Mouse (Mus musculus): Measurements from ENCODE around the gene Tmem104. TPM values are rescaled to one million over a fixed set of nuclear protein-coding genes. Genes with fewer than 3 reads are reported as not detected.

Tmem104 gene
- polyA plus RNA-seq, 1 experiment from 2014 or later: 5.1 TPM

DNA sequence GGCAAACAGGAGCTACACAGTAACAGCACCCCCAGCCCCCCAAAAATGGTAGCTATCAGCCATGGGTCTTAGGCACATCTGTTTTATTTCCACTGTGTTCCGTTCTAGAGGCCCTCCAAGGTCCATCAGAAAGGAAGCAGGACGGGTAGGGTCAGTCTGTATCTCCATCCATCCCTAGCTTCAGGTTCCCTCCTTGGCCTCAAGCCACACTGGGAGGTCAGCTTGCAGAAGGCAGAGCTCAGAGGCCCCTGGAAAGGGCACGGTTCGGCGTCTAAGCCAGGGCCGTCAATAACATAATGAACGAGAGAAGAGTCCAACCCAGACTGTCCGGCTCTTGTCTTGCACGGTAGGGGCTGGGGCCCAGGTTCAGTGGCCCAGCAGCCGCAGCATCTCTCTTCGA, 80.7 kb downstream of the Tmem104 start:
- Histone ChIP-seq H3K27me3 (peaks cover 61% of the 10 kb centered on the region), H3K4me3 (replicated peaks) (no peak overlapping the region), H3K27ac (no peak overlapping the region), H3K36me3 (peaks cover 25% of the 10 kb centered on the region), H3K9ac (no peak overlapping the region), H3K4me2 (no peak overlapping the region), H3K4me1 (replicated peaks) (peaks cover 26% of the 10 kb centered on the region), H3K9me3 (replicated peaks) (no peaks in the 10 kb centered on the region)
- ATAC-seq (ENCODE audit: low read depth): no peak
- no peak for DNase-seq
- WGBS (ENCODE audit: insufficient replicate concordance): 74% methylated on average over 11 of the region's 11 CpGs

DNA sequence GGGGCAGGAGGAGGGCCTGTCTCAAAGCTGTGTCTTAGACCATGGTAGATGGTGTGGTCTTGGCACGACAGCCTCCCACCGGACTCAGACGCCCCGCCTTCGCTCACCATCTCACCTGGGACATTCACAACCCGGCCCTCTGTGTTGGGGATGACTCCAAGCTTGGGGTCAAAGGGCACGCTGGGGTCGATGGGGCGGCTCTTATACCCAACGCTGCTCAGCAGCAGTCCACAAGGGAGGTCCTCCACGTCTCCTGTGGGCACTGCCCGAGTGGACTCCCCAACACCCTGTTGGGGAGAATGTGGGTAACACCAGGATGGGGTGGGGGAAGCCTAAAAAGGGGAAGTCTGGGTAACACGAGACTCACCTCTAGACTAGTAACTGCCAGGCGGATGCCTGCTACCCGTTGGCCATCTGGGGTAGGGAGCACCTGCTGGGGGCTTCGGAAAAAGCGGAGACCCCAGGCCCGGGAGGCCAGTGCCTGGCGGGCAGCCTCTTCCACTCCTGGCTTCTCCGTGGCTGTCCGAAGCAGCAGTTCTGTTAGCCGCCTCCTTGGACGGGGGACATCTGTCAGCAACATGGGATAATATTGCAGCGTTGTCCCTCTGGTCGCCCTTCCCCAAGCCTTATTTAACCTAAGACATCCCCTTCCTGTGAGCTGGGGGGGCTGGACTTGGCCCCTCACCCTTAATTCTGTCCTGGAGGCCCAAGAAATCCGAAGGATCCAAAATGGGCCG, 82.2 kb downstream of the Tmem104 start:
- peaks cover 25% of the 10 kb centered on the region for H3K36me3 ChIP-seq
- no peak overlapping the region for H3K4me2 ChIP-seq
- no peak for DNase-seq
- H3K9ac ChIP-seq: no peak overlapping the region
- peaks cover 40% of the 10 kb centered on the region for H3K4me1 ChIP-seq (replicated peaks)
- 80% methylated on average over 27 of the region's 27 CpGs for WGBS (ENCODE audit: insufficient replicate concordance)
- no peak for ATAC-seq (ENCODE audit: low read depth)
- no peak overlapping the region for H3K4me3 ChIP-seq (replicated peaks)
- peaks cover 45% of the 10 kb centered on the region for H3K27me3 ChIP-seq
- no peaks in the 10 kb centered on the region for H3K9me3 ChIP-seq (replicated peaks)
- H3K27ac ChIP-seq: no peak overlapping the region

DNA sequence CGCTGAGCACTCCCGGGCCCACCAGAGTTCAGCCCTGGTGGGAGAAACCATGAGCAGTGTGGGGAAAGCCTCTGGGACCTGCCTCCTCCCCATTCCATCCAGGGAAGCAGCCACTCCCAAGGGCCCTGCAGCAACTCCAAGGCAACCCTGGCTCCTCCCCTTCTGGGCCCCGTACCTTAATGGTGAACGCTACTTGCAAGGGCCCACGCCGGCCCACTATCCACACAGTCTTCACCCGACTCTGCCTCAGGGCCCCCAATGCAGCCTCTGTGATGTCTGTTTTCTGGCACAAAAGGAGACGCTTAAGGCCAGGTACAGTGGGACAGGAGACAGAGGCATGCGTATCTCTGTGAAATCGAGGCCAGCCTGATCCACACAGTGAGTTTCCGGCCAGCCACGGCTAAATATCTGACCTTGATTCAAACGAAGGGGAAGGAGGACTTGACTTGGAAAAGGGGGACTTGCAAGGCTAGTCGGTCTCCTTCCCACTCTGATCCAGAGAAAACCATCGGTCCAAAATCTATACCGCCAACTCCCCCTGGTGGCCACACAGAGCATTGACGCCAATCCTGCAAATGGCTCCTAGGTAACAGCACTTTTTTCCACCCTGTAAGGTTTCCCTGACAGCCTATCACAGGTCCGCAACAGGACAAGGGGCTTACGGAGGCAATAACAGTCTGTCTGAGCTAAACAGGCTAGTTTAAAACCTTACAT, 83.0 kb downstream of the Tmem104 start:
- peaks cover 37% of the 10 kb centered on the region for H3K27me3 ChIP-seq
- no peak overlapping the region for H3K9ac ChIP-seq
- no peak overlapping the region for H3K4me2 ChIP-seq
- DNase-seq (peak; percentile 57), ATAC-seq (ENCODE audit: low read depth) (no peak; the same call in 1 of the 2 replicates)
- peaks cover 25% of the 10 kb centered on the region for H3K36me3 ChIP-seq
- peaks cover 44% of the 10 kb centered on the region for H3K4me1 ChIP-seq (replicated peaks)
- WGBS (ENCODE audit: insufficient replicate concordance): 38% methylated on average over 19 of the region's 19 CpGs
- H3K9me3 ChIP-seq (replicated peaks): no peaks in the 10 kb centered on the region
- no peak overlapping the region for H3K27ac ChIP-seq
- H3K4me3 ChIP-seq (replicated peaks): no peak overlapping the region

DNA sequence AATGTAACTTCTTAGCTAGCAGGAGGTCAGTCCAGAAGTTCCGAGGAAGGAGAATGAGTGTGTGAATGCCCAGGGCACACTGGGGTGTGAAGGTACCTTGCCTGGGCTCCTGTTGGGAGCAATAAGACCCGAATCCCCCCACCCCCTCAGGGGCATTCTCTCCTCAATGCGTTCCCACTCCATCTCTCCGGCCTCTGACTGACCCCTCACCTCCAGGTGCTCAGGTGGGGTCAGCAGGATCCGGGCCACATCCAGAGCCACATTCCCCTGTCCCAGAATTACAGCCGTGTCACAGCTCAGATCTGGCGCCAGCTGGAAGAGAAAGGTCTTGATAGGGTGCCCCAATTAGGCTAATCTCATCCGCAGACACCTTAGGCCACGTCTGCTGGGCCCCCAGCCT, 83.8 kb downstream of the Tmem104 start:
- peaks cover 50% of the 10 kb centered on the region for H3K4me1 ChIP-seq (replicated peaks)
- H3K4me3 ChIP-seq (replicated peaks): no peak overlapping the region
- ATAC-seq (ENCODE audit: low read depth): no peak
- H3K9me3 ChIP-seq (replicated peaks): no peaks in the 10 kb centered on the region
- DNase-seq: no peak
- no peak overlapping the region for H3K27ac ChIP-seq
- H3K4me2 ChIP-seq: no peak overlapping the region
- peaks cover 30% of the 10 kb centered on the region for H3K27me3 ChIP-seq
- WGBS (ENCODE audit: insufficient replicate concordance): 76% methylated on average over 9 of the region's 9 CpGs
- H3K9ac ChIP-seq: no peak overlapping the region
- H3K36me3 ChIP-seq: peaks cover 25% of the 10 kb centered on the region

DNA sequence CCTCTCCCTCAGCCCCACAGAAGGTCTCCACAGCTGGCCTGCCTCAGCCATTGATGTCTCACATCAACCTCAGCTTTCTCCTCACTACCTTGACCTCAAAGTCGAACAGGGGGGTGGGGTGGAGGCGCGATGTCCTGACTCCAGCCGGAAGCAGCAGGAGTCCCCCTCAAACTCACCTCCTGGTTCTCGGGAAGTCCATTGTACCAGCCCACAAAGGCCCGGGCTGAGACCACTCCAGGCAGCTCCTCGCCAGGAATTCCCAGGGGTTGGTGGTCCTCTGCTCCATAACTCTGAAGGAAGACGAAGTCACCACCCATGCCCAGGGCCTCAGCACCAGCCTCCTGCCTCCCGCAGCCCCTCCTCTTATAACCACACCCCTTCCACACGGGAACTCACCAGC, 84.2 kb downstream of the Tmem104 start:
- ATAC-seq (ENCODE audit: low read depth) (no peak), DNase-seq (no peak)
- H3K9me3 ChIP-seq (replicated peaks): no peaks in the 10 kb centered on the region
- H3K4me3 ChIP-seq (replicated peaks): no peak overlapping the region
- peaks cover 26% of the 10 kb centered on the region for H3K27me3 ChIP-seq
- H3K4me1 ChIP-seq (replicated peaks): peaks cover 52% of the 10 kb centered on the region
- no peak overlapping the region for H3K27ac ChIP-seq
- WGBS (ENCODE audit: insufficient replicate concordance): 71% methylated on average over 10 of the region's 10 CpGs
- H3K4me2 ChIP-seq: no peak overlapping the region
- no peak overlapping the region for H3K9ac ChIP-seq
- peaks cover 25% of the 10 kb centered on the region for H3K36me3 ChIP-seq

DNA sequence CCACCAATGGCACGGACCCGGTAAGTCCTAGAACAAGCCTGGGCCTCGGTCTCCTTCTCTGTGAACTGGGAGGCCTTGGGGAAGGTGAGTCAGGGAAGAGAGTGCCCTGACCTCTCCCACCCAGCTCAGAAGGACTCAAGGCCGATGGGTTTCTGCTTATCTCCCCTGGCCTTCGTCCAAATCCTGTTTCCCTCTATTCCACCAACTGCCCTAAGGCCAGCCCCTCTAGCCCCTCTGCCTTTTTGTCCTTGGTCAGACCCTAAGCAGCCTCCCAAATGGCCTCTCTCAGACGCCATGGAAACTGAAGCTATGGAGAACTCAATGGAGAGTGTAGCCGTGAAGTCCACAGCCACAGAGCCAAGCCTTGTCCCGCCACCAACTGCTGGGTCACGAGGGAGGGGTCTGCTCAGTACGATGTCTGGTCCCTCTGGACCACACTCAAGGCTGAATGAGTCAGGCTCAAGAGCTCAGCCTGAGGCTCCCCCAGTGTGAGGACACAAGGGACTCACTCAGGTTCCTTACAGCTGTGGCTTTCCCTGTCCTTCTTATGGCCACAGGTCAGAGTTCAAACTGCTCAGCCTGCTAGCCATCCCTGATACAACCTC, 85.7 kb downstream of the Tmem104 start:
- DNase-seq (no peak), ATAC-seq (ENCODE audit: low read depth) (no peak)
- H3K27me3 ChIP-seq: peaks cover 10% of the 10 kb centered on the region
- 58% methylated on average over 10 of the region's 10 CpGs for WGBS (ENCODE audit: insufficient replicate concordance)
- H3K4me2 ChIP-seq: no peak overlapping the region
- H3K27ac ChIP-seq: no peak overlapping the region
- no peak overlapping the region for H3K9ac ChIP-seq
- H3K4me1 ChIP-seq (replicated peaks): peaks cover 51% of the 10 kb centered on the region
- peaks cover 22% of the 10 kb centered on the region for H3K36me3 ChIP-seq
- no peaks in the 10 kb centered on the region for H3K9me3 ChIP-seq (replicated peaks)
- no peak overlapping the region for H3K4me3 ChIP-seq (replicated peaks)

DNA sequence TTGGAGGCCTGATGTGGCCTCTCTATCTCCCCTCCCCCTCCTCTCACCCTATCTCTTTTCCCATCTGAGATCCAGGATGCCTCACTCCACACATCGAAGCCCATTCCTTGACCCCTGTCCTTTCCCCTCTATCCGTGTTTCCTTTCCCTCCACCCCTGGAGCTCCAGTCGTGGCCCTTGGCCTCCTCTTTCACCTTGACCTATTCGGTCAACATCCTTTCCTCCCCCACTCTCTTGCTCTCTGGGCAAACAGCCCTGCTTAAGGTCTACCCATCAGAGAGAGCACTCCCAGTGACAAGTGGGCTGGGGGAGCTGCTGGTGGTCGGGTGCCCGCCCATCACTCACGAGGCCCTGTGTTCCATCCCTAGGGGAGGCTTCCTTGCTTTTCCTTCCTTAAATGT, 86.4 kb downstream of the Tmem104 start:
- H3K4me1 ChIP-seq (replicated peaks): peaks cover 58% of the 10 kb centered on the region
- 57% methylated on average over 7 of the region's 7 CpGs for WGBS (ENCODE audit: insufficient replicate concordance)
- ATAC-seq (ENCODE audit: low read depth): no peak

DNA sequence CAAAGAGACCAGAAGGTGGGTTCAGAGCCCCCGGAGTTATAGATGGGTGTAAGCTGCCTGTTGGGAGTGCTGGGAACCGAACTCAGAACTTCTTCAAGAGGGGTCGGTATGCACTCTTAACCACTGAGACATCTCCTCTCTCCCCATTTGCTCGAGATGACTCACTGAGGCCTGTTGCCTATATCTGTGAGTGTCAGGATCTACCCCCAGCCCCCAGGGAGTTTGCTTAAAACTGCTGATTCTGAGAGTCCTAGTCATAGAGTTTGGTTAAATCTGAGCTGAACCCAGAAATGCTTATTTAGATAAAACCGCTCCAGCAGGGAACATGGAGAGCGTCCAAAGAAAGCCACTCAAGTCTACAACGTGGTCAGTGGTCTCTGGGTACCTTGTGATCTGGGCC, 86.9 kb downstream of the Tmem104 start:
- Histone ChIP-seq H3K27ac (no peak overlapping the region), H3K4me3 (replicated peaks) (no peak overlapping the region), H3K9me3 (replicated peaks) (no peaks in the 10 kb centered on the region), H3K4me1 (replicated peaks) (peaks cover 63% of the 10 kb centered on the region), H3K36me3 (peaks cover 10% of the 10 kb centered on the region), H3K27me3 (no peaks in the 10 kb centered on the region), H3K4me2 (no peak overlapping the region), H3K9ac (no peak overlapping the region)
- 64% methylated on average over 7 of the region's 7 CpGs for WGBS (ENCODE audit: insufficient replicate concordance)
- no peak for ATAC-seq (ENCODE audit: low read depth)
- no peak for DNase-seq

More for the DNA sequence above, 86.4 kb downstream of the Tmem104 start:
- no peak overlapping the region for H3K27ac ChIP-seq
- H3K9me3 ChIP-seq (replicated peaks): no peaks in the 10 kb centered on the region
- no peak overlapping the region for H3K4me2 ChIP-seq
- DNase-seq: no peak
- H3K9ac ChIP-seq: no peak overlapping the region
- peaks cover 3% of the 10 kb centered on the region; the same call in 1 of the 2 replicates for H3K27me3 ChIP-seq
- no peak overlapping the region for H3K4me3 ChIP-seq (replicated peaks)
- H3K36me3 ChIP-seq: peaks cover 14% of the 10 kb centered on the region

DNA sequence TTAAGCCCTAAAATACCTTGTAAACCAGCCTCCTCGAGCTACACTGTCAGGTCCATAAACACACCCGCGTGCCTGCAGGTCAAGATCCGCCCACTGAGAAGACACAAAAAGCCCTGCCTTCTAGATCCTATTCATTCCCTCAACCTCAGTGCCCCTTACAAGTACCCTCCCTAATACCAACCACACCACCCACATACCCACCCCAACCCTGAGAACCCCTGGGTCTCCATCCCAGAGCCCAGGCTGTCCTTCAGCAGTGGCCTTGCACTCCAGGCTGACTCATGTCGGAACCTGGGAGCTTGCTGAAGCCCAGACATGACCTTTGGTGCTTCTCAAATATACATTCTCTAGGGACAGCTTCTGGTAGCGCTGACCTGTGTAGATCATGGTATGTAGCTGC, 87.5 kb downstream of the Tmem104 start:
- DNase-seq (no peak), ATAC-seq (ENCODE audit: low read depth) (no peak)
- Histone ChIP-seq H3K4me2 (peak overlapping the region; percentile 93), H3K9ac (no peak overlapping the region), H3K9me3 (replicated peaks) (no peaks in the 10 kb centered on the region), H3K4me3 (replicated peaks) (no peak overlapping the region), H3K36me3 (0 out of 2 replicates have a peak, but pooled peaks cover 5% of the 10 kb centered on the region), H3K27ac (no peak overlapping the region), H3K4me1 (replicated peaks) (peaks cover 68% of the 10 kb centered on the region), H3K27me3 (no peaks in the 10 kb centered on the region)
- WGBS (ENCODE audit: insufficient replicate concordance): 78% methylated on average over 6 of the region's 6 CpGs

DNA sequence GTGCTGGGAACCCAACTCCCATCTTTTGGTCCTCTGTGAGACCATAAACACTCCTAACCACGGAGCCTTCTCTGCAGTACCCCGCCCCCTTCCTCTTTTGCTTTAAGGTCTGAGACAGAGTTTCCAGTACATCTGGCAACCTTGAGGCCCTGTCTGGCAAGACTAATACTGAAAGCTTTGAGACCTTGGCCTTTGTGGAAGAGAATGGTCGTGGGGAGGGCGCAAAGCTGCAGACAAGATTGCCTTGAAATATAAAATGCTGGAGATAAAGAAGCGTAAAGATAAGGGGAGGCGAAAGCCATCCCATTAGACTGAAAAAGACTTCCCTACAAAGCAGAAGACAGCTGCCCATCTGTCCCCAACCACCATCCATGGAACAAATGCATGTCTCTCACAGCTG, 88.2 kb downstream of the Tmem104 start:
- 40% methylated on average over 6 of the region's 6 CpGs for WGBS (ENCODE audit: insufficient replicate concordance)
- Histone ChIP-seq H3K4me2 (peak overlapping the region; percentile 93), H3K36me3 (0 out of 2 replicates have a peak, but pooled peaks cover 5% of the 10 kb centered on the region), H3K4me3 (replicated peaks) (peak overlapping the region; percentile 70), H3K27ac (no peak overlapping the region; the same call in 1 of the 2 replicates), H3K27me3 (no peaks in the 10 kb centered on the region), H3K9ac (peak overlapping the region; percentile 84), H3K9me3 (replicated peaks) (no peaks in the 10 kb centered on the region), H3K4me1 (replicated peaks) (peaks cover 70% of the 10 kb centered on the region)
- no peak for DNase-seq
- no peak for ATAC-seq (ENCODE audit: low read depth)

DNA sequence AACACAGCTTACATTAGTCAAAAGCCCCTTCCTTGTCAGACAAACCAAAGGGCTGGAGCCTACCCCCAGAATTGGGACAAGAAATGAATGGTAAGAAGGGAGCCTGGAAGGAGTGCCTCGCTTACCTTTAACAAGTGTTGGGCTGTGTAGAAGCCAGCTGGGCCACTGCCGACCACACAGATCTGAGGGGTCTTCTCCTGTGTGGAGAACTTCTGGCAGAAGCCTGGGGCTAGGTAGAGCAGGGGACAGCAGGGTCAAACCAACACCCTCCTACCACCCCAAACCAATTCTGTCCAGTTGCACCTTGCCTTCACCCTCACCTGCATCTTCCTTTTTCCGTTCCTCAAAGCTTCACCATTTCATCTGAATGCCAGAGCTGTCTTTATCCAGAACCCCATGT, 88.7 kb downstream of the Tmem104 start:
- WGBS (ENCODE audit: insufficient replicate concordance): 41% methylated on average over 3 of the region's 3 CpGs
- H3K36me3 ChIP-seq: 0 out of 2 replicates have a peak, but pooled peaks cover 5% of the 10 kb centered on the region
- H3K9ac ChIP-seq: peak overlapping the region; percentile 84
- no peaks in the 10 kb centered on the region for H3K9me3 ChIP-seq (replicated peaks)
- H3K4me3 ChIP-seq (replicated peaks): peak overlapping the region; percentile 70
- H3K4me2 ChIP-seq: peak overlapping the region; percentile 93
- peaks cover 70% of the 10 kb centered on the region for H3K4me1 ChIP-seq (replicated peaks)
- DNase-seq (no peak), ATAC-seq (ENCODE audit: low read depth) (no peak)
- no peak overlapping the region for H3K27ac ChIP-seq
- H3K27me3 ChIP-seq: no peaks in the 10 kb centered on the region
